Mouse (Mus musculus) kidney, postnatal 4 days (tissue): Measurements from ENCODE around the gene Parvg.

ENCODE experiments used
- DNase-seq, 2 experiments: peaks; one replicate each; pipeline ENCODE4 v3.0.0; 2021; ENCODE audit warnings: mixed read lengths in 2 of 2

Parvg gene

GRCm38 (mm10) chr15:84310271-84310670 is 13.6 kb upstream of the Parvg start:
- no peak for DNase-seq

GRCm38 (mm10) chr15:84311295-84312085 is 12.3 kb upstream of the Parvg start:
- no peak for DNase-seq

- peak in 1 of 2 experiments; percentile 47 for DNase-seq
Observed at GRCm38 (mm10) chr15:84312878-84313565, 10.8 kb upstream of the Parvg start.

GRCm38 (mm10) chr15:84313566-84313878 is 10.3 kb upstream of the Parvg start:
- DNase-seq, result peak in 1 of 2 experiments; percentile 50

- DNase-seq, result peak in 1 of 2 experiments; percentile 25
Observed at GRCm38 (mm10) chr15:84314420-84315080, 9.3 kb upstream of the Parvg start.

- peak; percentile 62 to 75 for DNase-seq
Observed at GRCm38 (mm10) chr15:84315276-84316046, 8.4 kb upstream of the Parvg start.

GRCm38 (mm10) chr15:84319393-84319792 is 4.4 kb upstream of the Parvg start:
- no peak for DNase-seq

- DNase-seq, result no peak
Observed at GRCm38 (mm10) chr15:84321544-84322174, 2.2 kb upstream of the Parvg start.

- peak in 1 of 2 experiments; percentile 30 for DNase-seq
Observed at GRCm38 (mm10) chr15:84324870-84325553, 1.2 kb downstream of the Parvg start.

GRCm38 (mm10) chr15:84325736-84326135 is 1.9 kb downstream of the Parvg start:
- DNase-seq, result no peak

GRCm38 (mm10) chr15:84328870-84329269 is 5.0 kb downstream of the Parvg start:
- no peak for DNase-seq

- peak in 1 of 2 experiments; percentile 52 for DNase-seq
Observed at GRCm38 (mm10) chr15:84329940-84330339, 6.1 kb downstream of the Parvg start.

- DNase-seq, result peak in 1 of 2 experiments; percentile 59
Observed at GRCm38 (mm10) chr15:84331066-84331612, 7.3 kb downstream of the Parvg start.

- DNase-seq, result no peak
Observed at GRCm38 (mm10) chr15:84336281-84336817, 12.5 kb downstream of the Parvg start.

GRCm38 (mm10) chr15:84337599-84337998 is 13.8 kb downstream of the Parvg start:
- DNase-seq, result no peak

- DNase-seq, result no peak
Observed at GRCm38 (mm10) chr15:84340926-84341325, 17.1 kb downstream of the Parvg start.

- DNase-seq, result no peak
Observed at GRCm38 (mm10) chr15:84348769-84349168, 24.9 kb downstream of the Parvg start.

GRCm38 (mm10) chr15:84349915-84350738 is 26.3 kb downstream of the Parvg start:
- DNase-seq, result peak in 1 of 2 experiments; percentile 27

- DNase-seq, result no peak
Observed at GRCm38 (mm10) chr15:84351342-84351741, 27.5 kb downstream of the Parvg start.
